Mouse (Mus musculus): ENCODE results near the gene Alb. TPM values are rescaled to one million over a fixed set of nuclear protein-coding genes. Genes with fewer than 3 reads are reported as not detected.

Alb gene
- polyA plus RNA-seq, 1 experiment from 2014 or later, result not detected

DNA sequence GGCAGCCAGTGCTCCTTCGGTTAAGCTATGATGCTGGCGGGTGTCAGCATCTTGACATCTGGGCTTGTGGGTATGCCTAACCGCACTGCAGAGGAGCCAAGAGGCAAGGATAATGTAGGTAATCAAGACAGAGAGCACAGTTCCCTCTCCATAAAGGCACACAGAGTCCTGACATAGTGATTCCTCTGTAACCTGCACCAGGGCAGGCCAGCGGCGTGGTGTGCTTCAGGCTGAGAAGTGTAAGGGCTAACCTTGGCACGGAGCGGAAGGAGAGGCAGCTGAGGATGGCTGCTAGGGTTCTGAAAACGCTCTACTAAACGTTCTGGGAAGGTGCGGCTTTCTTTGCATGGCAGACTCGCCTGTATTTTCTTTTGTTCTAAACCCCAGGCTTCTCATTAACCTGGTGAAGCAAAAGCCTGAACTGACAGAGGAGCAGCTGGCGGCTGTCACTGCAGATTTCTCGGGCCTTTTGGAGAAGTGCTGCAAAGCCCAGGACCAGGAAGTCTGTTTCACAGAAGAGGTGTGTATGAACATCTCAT, 46.8 kb downstream of the Alb start:
- H3K9ac ChIP-seq, result 0 out of 2 replicates have a peak overlapping the region, but pooled peaks have one; percentile 26
- ATAC-seq (ENCODE audit: low FRiP score) (peak; percentile 62; the same call in 1 of the 2 replicates), DNase-seq (ENCODE audit: low spot score) (peak; percentile 44)
- H3K27ac ChIP-seq, result peak overlapping the region; percentile 29
- H3K36me3 ChIP-seq (replicated peaks; ENCODE audit: control insufficient read depth, insufficient read depth), result no peaks in the 10 kb centered on the region
- no peak overlapping the region for H3K4me2 ChIP-seq (replicated peaks)
- H3K4me1 ChIP-seq (replicated peaks; ENCODE audit: control insufficient read depth, insufficient read depth, low read length), result 0 out of 2 replicates have a peak, but pooled peaks cover 3% of the 10 kb centered on the region
- WGBS, result 45% methylated on average over 13 of the region's 13 CpGs
- no peak overlapping the region for H3K4me3 ChIP-seq (replicated peaks; ENCODE audit: low read length)
- H3K9me3 ChIP-seq (ENCODE audit: control insufficient read depth, low read length), result no peaks in the 10 kb centered on the region
- H3K27me3 ChIP-seq (ENCODE audit: control insufficient read depth, insufficient read depth, low read length), result no peaks in the 10 kb centered on the region

DNA sequence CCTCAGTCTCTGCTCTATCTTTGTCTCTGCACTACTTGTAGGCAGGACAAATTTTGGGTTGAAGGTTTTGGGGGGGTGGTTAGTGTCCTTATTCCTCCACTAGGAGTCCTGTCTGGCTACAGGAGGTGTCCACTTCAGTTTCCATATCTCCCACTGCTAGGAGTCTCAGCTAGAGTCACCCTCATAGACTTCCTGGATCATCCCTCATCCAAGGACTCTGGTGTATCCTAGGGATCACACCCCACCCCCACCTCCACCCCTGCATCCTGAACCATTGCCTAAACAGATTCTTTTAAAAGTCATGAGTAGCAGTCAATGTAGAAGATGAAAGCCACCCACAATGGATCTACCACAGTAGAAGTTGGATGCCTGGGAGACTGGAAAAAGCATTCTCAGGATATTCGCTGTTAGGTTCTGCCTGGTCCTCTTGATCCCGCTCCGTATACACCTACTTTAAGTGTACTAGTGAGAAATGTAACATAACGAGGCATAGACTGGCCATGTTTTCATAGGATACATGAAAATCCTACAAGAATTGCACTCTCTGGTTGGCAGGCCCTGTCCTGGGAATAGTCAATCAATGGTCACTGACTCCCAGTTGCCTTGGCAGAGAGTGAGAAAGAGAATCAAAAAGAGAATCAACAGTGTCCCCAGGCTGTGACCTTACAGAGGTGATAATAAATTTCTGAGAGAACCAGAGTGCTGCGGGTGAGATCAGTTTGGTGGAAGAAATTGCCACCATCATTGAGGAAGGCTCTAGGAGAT, 49.3 kb downstream of the Alb start:
- no peak for ATAC-seq (ENCODE audit: low FRiP score)
- WGBS, result 95% methylated on average over 5 of the region's 5 CpGs
- Histone ChIP-seq H3K4me2 (replicated peaks) (no peak overlapping the region), H3K27ac (no peak overlapping the region), H3K9me3 (ENCODE audit: control insufficient read depth, low read length) (no peaks in the 10 kb centered on the region), H3K27me3 (ENCODE audit: control insufficient read depth, insufficient read depth, low read length) (no peaks in the 10 kb centered on the region), H3K36me3 (replicated peaks; ENCODE audit: control insufficient read depth, insufficient read depth) (no peaks in the 10 kb centered on the region), H3K9ac (no peak overlapping the region), H3K4me3 (replicated peaks; ENCODE audit: low read length) (no peak overlapping the region), H3K4me1 (replicated peaks; ENCODE audit: control insufficient read depth, insufficient read depth, low read length) (0 out of 2 replicates have a peak, but pooled peaks cover 3% of the 10 kb centered on the region)
- DNase-seq (ENCODE audit: low spot score), result no peak

- Histone ChIP-seq H3K4me2 (replicated peaks) (no peak overlapping the region), H3K4me1 (replicated peaks; ENCODE audit: control insufficient read depth, insufficient read depth, low read length) (0 out of 2 replicates have a peak, but pooled peaks cover 2% of the 10 kb centered on the region), H3K27me3 (ENCODE audit: control insufficient read depth, insufficient read depth, low read length) (no peaks in the 10 kb centered on the region), H3K27ac (no peak overlapping the region), H3K4me3 (replicated peaks; ENCODE audit: low read length) (no peak overlapping the region), H3K9ac (no peak overlapping the region), H3K36me3 (replicated peaks; ENCODE audit: control insufficient read depth, insufficient read depth) (no peaks in the 10 kb centered on the region), H3K9me3 (ENCODE audit: control insufficient read depth, low read length) (no peaks in the 10 kb centered on the region)
- WGBS, result 88% methylated on average over 6 of the region's 6 CpGs
- ATAC-seq (ENCODE audit: low FRiP score) (no peak), DNase-seq (ENCODE audit: low spot score) (no peak)
Observed at GRCm38 (mm10) chr5:90512288-90512955, 51.7 kb downstream of the Alb start.

DNA sequence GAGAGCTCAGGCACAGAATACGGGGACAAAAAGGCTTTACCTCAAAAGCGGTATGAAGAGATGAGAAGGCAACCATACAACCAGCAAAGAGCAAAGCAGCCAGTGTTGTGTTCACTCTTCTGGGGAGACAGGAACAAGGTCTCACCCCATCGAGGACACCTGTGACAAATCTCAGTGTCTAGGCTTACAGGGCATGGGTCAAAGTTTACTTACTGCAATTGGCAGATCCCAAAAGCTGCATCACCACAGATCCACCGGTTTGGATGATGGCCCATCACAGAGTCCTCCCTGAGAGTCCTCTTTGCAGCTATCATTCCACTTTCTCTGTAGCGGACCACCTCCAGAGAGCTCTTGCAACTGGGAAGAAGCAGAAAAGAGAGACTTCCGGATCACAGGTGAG, 54.9 kb downstream of the Alb start:
- 91% methylated on average over 6 of the region's 6 CpGs for WGBS
- H3K36me3 ChIP-seq (replicated peaks; ENCODE audit: control insufficient read depth, insufficient read depth), result no peaks in the 10 kb centered on the region
- no peaks in the 10 kb centered on the region for H3K27me3 ChIP-seq (ENCODE audit: control insufficient read depth, insufficient read depth, low read length)
- ATAC-seq (ENCODE audit: low FRiP score), result no peak
- H3K27ac ChIP-seq, result no peak overlapping the region
- DNase-seq (ENCODE audit: low spot score), result peak; percentile 2
- no peak overlapping the region for H3K9ac ChIP-seq
- no peak overlapping the region for H3K4me3 ChIP-seq (replicated peaks; ENCODE audit: low read length)
- no peaks in the 10 kb centered on the region for H3K4me1 ChIP-seq (replicated peaks; ENCODE audit: control insufficient read depth, insufficient read depth, low read length)
- no peak overlapping the region for H3K4me2 ChIP-seq (replicated peaks)
- H3K9me3 ChIP-seq (ENCODE audit: control insufficient read depth, low read length), result no peaks in the 10 kb centered on the region

GRCm38 (mm10) chr5:90518356-90519100, 57.8 kb downstream of the Alb start, which contains the start of gene Afm:
Afm (plus strand) TSS chr5:90518932.
- Histone ChIP-seq H3K9ac (no peak within 1 kb of the TSS), H3K9me3 (ENCODE audit: control insufficient read depth, low read length) (no peaks in the 10 kb centered on the region), H3K27me3 (ENCODE audit: control insufficient read depth, insufficient read depth, low read length) (no peaks in the 10 kb centered on the region), H3K4me3 (replicated peaks; ENCODE audit: low read length) (no peak within 1 kb of the TSS), H3K4me1 (replicated peaks; ENCODE audit: control insufficient read depth, insufficient read depth, low read length) (no peaks in the 10 kb centered on the region), H3K27ac (no peak within 1 kb of the TSS), H3K36me3 (replicated peaks; ENCODE audit: control insufficient read depth, insufficient read depth) (no peaks in the 10 kb centered on the region), H3K4me2 (replicated peaks) (no peak within 1 kb of the TSS)
- 91% methylated on average over 6 of the region's 6 CpGs for WGBS
- no peak for ATAC-seq (ENCODE audit: low FRiP score)
- peak; percentile 1 for DNase-seq (ENCODE audit: low spot score)

Other genes with a start within 250 kb of the Alb start
- 35.0 and 39.6 TPM in 2 replicates for gene Cox18, start 236.9 kb upstream of the Alb start, polyA plus RNA-seq (2014; fragmentation: Nextera tagmentation; extraction: Ambion mirVana)
- 34.8 and 37.9 TPM in 2 replicates for gene Ankrd17, start 94.3 kb upstream of the Alb start, polyA plus RNA-seq (2014; fragmentation: Nextera tagmentation; extraction: Ambion mirVana)
- gene Gm9958, start 93.7 kb upstream of the Alb start, polyA plus RNA-seq (2014; fragmentation: Nextera tagmentation; extraction: Ambion mirVana), result 3.9 and 4.9 TPM in 2 replicates
- 0.09 and 0.33 TPM in 2 replicates for gene Afp, start 29.8 kb downstream of the Alb start, polyA plus RNA-seq (2014; fragmentation: Nextera tagmentation; extraction: Ambion mirVana)
- gene Afm, start 58.0 kb downstream of the Alb start, polyA plus RNA-seq (2014; fragmentation: Nextera tagmentation; extraction: Ambion mirVana), result not detected in 2 replicates
- 0.08 TPM in 1 of 2 replicates, not detected in the other for gene 5830473C10Rik, start 100.2 kb downstream of the Alb start, polyA plus RNA-seq (2014; fragmentation: Nextera tagmentation; extraction: Ambion mirVana)
- 1.9 and 2.0 TPM in 2 replicates for gene Rassf6, start 179.8 kb downstream of the Alb start, polyA plus RNA-seq (2014; fragmentation: Nextera tagmentation; extraction: Ambion mirVana)

Data from hindbrain, embryonic 14.5 days (tissue).